Mouse (Mus musculus) heart, postnatal 25 days (tissue): ENCODE measurements at regions not wholly inside any gene's neighbourhood (a gene's known extent, or its start where the extent isn't known, plus 50 kb on each side); places are given as distances from the start of the nearest gene placed in this dataset.

Experiments used
- DNase-seq: peaks from one replicate; pipeline ENCODE4 v3.0.0; 2022; ENCODE audit warnings: low spot score
- intact Hi-C: fragments of 180-260 bp; cut with DNase I; formaldehyde crosslinking; loops from one replicate; pipeline ENCODE4 v1.15.1; 2025

DNA sequence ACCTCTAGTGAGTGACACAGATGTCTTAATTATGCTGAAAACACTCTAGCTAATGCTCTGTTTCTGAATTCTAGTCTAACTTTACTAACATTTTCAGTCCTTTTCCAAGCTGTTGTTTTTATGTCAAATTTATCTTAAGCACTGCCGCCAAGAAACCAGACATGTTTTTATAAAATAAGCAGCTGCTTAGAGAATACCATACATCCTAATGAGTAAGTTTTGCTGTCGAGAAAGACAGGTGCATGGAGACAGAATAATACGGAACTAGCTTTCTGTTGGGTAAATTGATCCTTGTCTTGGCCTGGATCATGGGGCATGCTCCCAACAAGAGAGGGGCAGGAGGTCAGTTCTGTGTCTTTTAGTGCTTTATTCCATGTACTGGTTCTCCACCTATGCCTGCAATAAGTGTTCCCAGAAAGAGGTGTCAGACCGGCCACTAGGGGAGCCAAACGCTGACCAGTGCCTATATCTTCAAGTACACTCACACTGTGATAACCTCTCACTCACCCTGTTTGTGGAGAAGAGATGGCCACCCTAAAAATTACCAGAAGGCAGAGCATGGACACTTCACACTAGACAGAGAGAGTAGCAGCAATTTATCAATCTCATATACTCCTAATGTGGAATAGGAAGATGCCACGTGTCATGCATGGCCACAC, 366.0 kb upstream of the 2610301B20Rik start:
- no peak for DNase-seq
- intact Hi-C loops = no loop called here

DNA sequence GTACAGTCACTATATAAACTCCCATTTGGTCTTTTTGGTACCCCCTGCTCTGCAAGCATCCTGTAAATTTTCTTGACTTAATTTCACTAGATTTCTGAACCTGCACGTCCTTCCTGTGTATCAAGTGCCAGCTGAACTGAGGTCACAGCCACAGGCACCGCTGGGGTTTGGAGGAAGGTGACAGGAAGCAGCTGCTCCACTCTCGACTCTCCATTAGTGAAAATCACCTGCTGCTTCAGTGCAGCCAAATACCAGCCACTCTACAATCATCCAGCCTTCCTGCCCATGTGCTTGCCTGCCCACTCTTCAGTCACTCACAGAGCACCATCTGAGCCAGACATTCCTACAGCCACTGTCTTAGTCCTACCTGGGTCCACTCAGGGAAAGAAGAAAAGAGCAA, 364.3 kb upstream of the 2610301B20Rik start:
- intact Hi-C loops = no loop called here
- no peak for DNase-seq

GRCm38 (mm10) chr4:10550711-10551305, 323.5 kb upstream of the 2610301B20Rik start:
- intact Hi-C loops = no loop called here
- DNase-seq = no peak

- intact Hi-C loops = no loop called here
- DNase-seq = no peak
These were observed 320.6 kb upstream of the 2610301B20Rik start for GRCm38 (mm10) chr4:10553724-10554123.

- intact Hi-C loops = no loop called here
- DNase-seq = no peak
These were observed 314.2 kb upstream of the 2610301B20Rik start for GRCm38 (mm10) chr4:10560078-10560477.

GRCm38 (mm10) chr4:10604513-10604912, 269.8 kb upstream of the 2610301B20Rik start:
- no peak for DNase-seq
- intact Hi-C loops = no loop called here

GRCm38 (mm10) chr4:10607855-10608576, 266.3 kb upstream of the 2610301B20Rik start:
- no peak for DNase-seq
- intact Hi-C loops = no loop called here

- intact Hi-C loops = no loop called here
- no peak for DNase-seq
These were observed 263.5 kb upstream of the 2610301B20Rik start for GRCm38 (mm10) chr4:10610784-10611183.
